Mouse (Mus musculus) lung, embryonic 15.5 days (tissue): ENCODE data around the gene Slc1a7. TPM values are rescaled to one million over a fixed set of nuclear protein-coding genes. Genes with fewer than 3 reads are reported as not detected.

ENCODE experiments used
- ATAC-seq: fragments of 200-750 bp; cut with Nextera tagmentation; 2 replicates; pipeline ENCODE4 v1.8.0; 2017; ENCODE audit warnings: moderate number of reproducible peaks, borderline replicate concordance; ENCODE audit not compliant: low FRiP score, low TSS enrichment; ENCODE audit errors: extremely low read depth
- H3K27ac ChIP-seq: fragments of 300-500 bp; sonication (generic); 2 replicates; pipeline ENCODE4 v1.5.1; 2015; ENCODE audit warnings: moderate library complexity, mild to moderate bottlenecking, inconsistent platforms
- H3K27me3 ChIP-seq: fragments of 300-500 bp; sonication (generic); 2 replicates; pipeline ENCODE4 v1.6.1; 2015; ENCODE audit warnings: inconsistent platforms
- H3K36me3 ChIP-seq: fragments of 300-500 bp; sonication (generic); 2 replicates; pipeline ENCODE4 v1.6.1; 2015; ENCODE audit warnings: inconsistent platforms
- H3K4me1 ChIP-seq: fragments of 300-500 bp; sonication (generic); 2 replicates; pipeline ENCODE4 v1.6.1; 2015; ENCODE audit warnings: inconsistent platforms
- H3K4me2 ChIP-seq: fragments of 300-500 bp; sonication (generic); 2 replicates; pipeline ENCODE4 v1.6.1; 2015; ENCODE audit warnings: inconsistent platforms, mild to moderate bottlenecking, moderate library complexity
- H3K4me3 ChIP-seq: fragments of 300-500 bp; sonication (generic); 2 replicates; pipeline ENCODE4 v1.5.1; 2015; ENCODE audit warnings: mild to moderate bottlenecking, inconsistent platforms
- H3K9ac ChIP-seq: fragments of 300-500 bp; sonication (generic); 2 replicates; pipeline ENCODE4 v1.6.1; 2015; ENCODE audit warnings: inconsistent platforms
- H3K9me3 ChIP-seq: fragments of 300-500 bp; sonication (generic); 2 replicates; pipeline ENCODE4 v1.6.1; 2016; ENCODE audit warnings: inconsistent platforms
- WGBS: fragments of 180-500 bp; shearing (Covaris S2); methylation state at CpG from one replicate; pipeline ENCODE4 v1.1.7; 2015; 5-methylcytosine and 5-hydroxymethylcytosine counted together
- polyA plus RNA-seq: library from polyadenylated mRNA; unstranded; fragments of >200 nt; fragmentation: Nextera tagmentation; extraction: Ambion mirVana; gene quantifications from 2 replicates; pipeline ENCODE4 v1.2.1, GENCODE M21; 2015

The Slc1a7 gene
- polyA plus RNA-seq, result 0.10 TPM in 1 of 2 replicates, not detected in the other

DNA sequence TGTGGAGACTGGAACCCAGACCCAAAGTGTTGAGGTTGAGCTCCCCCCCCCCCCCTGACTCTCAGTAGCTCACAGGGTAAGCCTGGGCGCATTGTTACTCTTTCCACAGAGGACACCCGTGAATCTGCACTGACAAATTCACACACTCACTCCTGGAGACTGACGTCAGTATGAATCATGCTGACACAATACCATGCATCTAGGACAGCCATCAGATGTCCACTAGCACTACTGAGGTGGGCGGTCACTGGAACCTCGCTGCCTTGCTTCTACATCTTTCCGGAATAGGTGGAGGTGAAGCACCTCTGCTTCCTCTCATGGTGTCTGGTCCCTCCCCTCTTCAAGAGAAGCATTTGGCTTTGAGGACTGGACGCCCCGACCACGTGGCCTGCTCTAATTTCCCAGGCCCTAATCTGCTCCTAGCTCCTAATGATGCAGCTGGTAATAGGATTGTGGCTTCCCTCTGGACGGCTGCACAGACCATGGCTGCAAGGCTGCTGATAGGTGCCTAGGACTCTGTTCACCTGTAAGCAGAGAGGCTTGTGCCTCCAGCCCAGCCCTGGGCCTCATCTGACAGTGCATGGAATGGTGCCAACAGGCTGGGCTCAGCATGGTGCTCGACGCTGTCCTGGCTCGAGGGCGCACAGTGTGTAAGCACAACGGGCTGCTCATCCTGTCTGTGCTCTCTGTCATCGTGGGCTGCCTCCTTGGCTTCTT is at the start of gene Slc1a7:
TSS of gene Slc1a7 (plus strand) at position 367 of the 717 bp plus-strand sequence.
- Histone ChIP-seq H3K4me3 (no peak within 1 kb of the TSS), H3K9me3 (no peaks in the 10 kb centered on the region), H3K4me2 (no peak within 1 kb of the TSS), H3K9ac (no peak within 1 kb of the TSS), H3K27me3 (no peaks in the 10 kb centered on the region), H3K27ac (no peak within 1 kb of the TSS), H3K36me3 (no peaks in the 10 kb centered on the region), H3K4me1 (peaks cover under 1% of the 10 kb centered on the region; the same call in 1 of the 2 replicates)
- ATAC-seq, result peak; percentile 51; the same call in 1 of the 2 replicates
- WGBS, result 74% methylated on average over 16 of the region's 16 CpGs

DNA sequence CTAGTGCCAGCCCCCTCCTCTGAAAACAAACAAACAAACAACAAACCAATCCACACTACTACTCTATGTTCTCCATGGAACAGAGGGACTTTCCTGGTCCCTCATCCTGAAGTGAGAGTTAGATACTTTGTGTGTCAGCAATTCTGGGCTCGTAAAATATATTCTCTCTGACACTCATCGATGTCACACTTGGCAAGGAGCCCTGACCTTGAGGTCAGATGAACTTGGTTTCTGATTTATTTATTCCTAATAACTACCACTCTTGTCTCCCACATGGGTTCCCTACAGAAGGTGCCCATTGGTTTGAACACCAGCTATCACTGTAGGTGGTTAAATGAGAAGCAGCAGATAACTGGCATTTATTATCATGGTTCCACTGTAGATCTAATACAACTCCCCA is 47.8 kb upstream of the Slc1a7 start:
- H3K36me3 ChIP-seq, result no peaks in the 10 kb centered on the region
- H3K4me2 ChIP-seq, result no peak overlapping the region
- peaks cover 24% of the 10 kb centered on the region for H3K4me1 ChIP-seq
- H3K9me3 ChIP-seq, result no peaks in the 10 kb centered on the region
- H3K27me3 ChIP-seq, result no peaks in the 10 kb centered on the region
- WGBS, result 73% methylated on average over 2 of the region's 2 CpGs
- no peak for ATAC-seq
- no peak overlapping the region for H3K27ac ChIP-seq
- H3K9ac ChIP-seq, result no peak overlapping the region
- no peak overlapping the region for H3K4me3 ChIP-seq

GRCm38 (mm10) chr4:107921152-107921695 is 46.9 kb upstream of the Slc1a7 start:
- H3K9me3 ChIP-seq, result no peaks in the 10 kb centered on the region
- no peak overlapping the region for H3K27ac ChIP-seq
- H3K4me2 ChIP-seq, result no peak overlapping the region
- no peak overlapping the region for H3K4me3 ChIP-seq
- no peak overlapping the region for H3K9ac ChIP-seq
- H3K4me1 ChIP-seq, result peaks cover 24% of the 10 kb centered on the region
- 44% methylated on average over 8 of the region's 8 CpGs for WGBS
- no peaks in the 10 kb centered on the region for H3K36me3 ChIP-seq
- no peaks in the 10 kb centered on the region for H3K27me3 ChIP-seq
- no peak for ATAC-seq

DNA sequence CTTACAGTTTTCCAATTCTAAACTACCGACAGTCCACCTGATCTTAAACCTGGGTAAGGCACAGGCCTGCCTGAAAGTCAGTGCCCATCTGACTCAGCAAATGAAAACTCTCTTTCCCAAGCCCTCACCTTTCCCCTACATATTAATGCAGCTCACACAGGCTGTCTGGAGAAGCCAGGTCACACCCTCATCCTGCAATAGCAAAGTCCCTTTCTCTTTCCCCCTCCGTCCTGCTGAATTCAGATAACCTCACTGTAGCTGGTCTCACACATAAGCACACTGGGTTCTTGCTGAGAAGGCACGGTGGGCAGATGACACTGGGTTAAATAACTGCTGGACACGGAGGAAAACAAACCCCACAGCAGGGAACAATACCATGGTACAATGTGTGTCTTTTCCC is 46.2 kb upstream of the Slc1a7 start:
- Histone ChIP-seq H3K27me3 (no peaks in the 10 kb centered on the region), H3K36me3 (no peaks in the 10 kb centered on the region), H3K9me3 (no peaks in the 10 kb centered on the region), H3K4me3 (peak overlapping the region; percentile 92; the same call in 1 of the 2 replicates), H3K9ac (0 out of 2 replicates have a peak overlapping the region, but pooled peaks have one; percentile 92), H3K4me2 (peak overlapping the region; percentile 77), H3K4me1 (peaks cover 24% of the 10 kb centered on the region), H3K27ac (no peak overlapping the region)
- 61% methylated on average over 4 of the region's 4 CpGs for WGBS
- ATAC-seq, result no peak

DNA sequence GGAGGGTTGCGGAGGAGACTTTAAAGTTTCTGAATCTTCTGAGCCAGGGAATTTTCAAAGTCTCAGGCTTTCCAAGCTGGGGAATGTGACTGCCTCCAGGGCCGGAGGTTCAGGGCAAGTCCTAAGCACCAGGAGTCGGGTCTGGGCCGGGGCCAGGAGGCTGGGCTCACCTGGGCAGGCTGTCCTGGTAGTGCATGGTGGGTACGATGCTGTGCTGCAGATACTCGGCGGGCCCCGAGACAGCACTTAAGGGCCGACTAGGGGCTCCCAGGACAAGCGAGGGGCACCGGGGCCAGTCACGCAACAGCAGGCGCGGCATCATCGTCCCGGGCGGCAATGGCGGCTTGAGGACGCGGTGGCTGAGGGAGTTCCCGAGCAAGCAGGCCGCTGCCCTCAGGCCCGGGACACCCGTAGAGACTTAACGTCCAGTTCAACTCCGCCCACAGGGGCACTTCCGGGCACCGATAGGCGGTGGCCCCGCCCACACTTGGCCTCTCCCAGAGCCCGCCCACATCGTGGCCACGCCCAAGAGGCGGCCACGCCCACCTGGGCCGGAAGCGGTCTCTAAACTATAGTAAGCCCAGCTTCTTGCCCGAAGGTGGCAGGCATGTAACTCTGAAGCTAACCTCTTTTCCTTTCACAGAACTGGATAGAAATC is 44.9 kb upstream of the Slc1a7 start, which contains the start of gene Cpt2:
TSS of gene Cpt2 (minus strand) at position 466 of the 658 bp plus-strand sequence.
- under 1% methylated on average over 38 of the region's 38 CpGs for WGBS
- peaks cover 24% of the 10 kb centered on the region for H3K4me1 ChIP-seq
- peak within 1 kb of the TSS; percentile 77 for H3K4me2 ChIP-seq
- peak within 1 kb of the TSS; percentile 86 for H3K27ac ChIP-seq
- no peaks in the 10 kb centered on the region for H3K27me3 ChIP-seq
- no peaks in the 10 kb centered on the region for H3K36me3 ChIP-seq
- no peaks in the 10 kb centered on the region for H3K9me3 ChIP-seq
- ATAC-seq, result peak; percentile 97
- H3K4me3 ChIP-seq, result peak within 1 kb of the TSS; percentile 92
- peak within 1 kb of the TSS; percentile 92 for H3K9ac ChIP-seq

GRCm38 (mm10) chr4:107923803-107924194 is 44.3 kb upstream of the Slc1a7 start:
- H3K27ac ChIP-seq, result peak overlapping the region; percentile 86
- peak; percentile 24; the same call in 1 of the 2 replicates for ATAC-seq
- no peak overlapping the region for H3K9ac ChIP-seq

GRCm38 (mm10) chr4:107928269-107928668 is 39.9 kb upstream of the Slc1a7 start:
- no peaks in the 10 kb centered on the region for H3K36me3 ChIP-seq
- H3K9ac ChIP-seq, result no peak overlapping the region
- no peak for ATAC-seq
- H3K4me3 ChIP-seq, result no peak overlapping the region
- H3K27me3 ChIP-seq, result no peaks in the 10 kb centered on the region
- H3K9me3 ChIP-seq, result no peaks in the 10 kb centered on the region
- no peaks in the 10 kb centered on the region for H3K4me1 ChIP-seq
- WGBS, result 65% methylated on average over 2 of the region's 2 CpGs
- no peak overlapping the region for H3K4me2 ChIP-seq
- H3K27ac ChIP-seq, result no peak overlapping the region

More at GRCm38 (mm10) chr4:107923803-107924194, 44.3 kb upstream of the Slc1a7 start:
- Histone ChIP-seq H3K4me3 (peak overlapping the region; percentile 92), H3K36me3 (no peaks in the 10 kb centered on the region), H3K4me2 (peak overlapping the region; percentile 77), H3K9me3 (no peaks in the 10 kb centered on the region), H3K4me1 (peaks cover 24% of the 10 kb centered on the region), H3K27me3 (no peaks in the 10 kb centered on the region)
- 44% methylated on average over 7 of the region's 7 CpGs for WGBS

- H3K27ac ChIP-seq, result no peak overlapping the region
- 78% methylated on average over 2 of the region's 2 CpGs for WGBS
- no peak overlapping the region for H3K4me2 ChIP-seq
- H3K9me3 ChIP-seq, result no peaks in the 10 kb centered on the region
- no peaks in the 10 kb centered on the region for H3K36me3 ChIP-seq
- H3K27me3 ChIP-seq, result no peaks in the 10 kb centered on the region
- H3K9ac ChIP-seq, result no peak overlapping the region
- no peaks in the 10 kb centered on the region for H3K4me1 ChIP-seq
- H3K4me3 ChIP-seq, result no peak overlapping the region
- ATAC-seq, result no peak
These were observed 39.4 kb upstream of the Slc1a7 start for GRCm38 (mm10) chr4:107928726-107929125.

- Histone ChIP-seq H3K27ac (no peak overlapping the region), H3K9me3 (no peaks in the 10 kb centered on the region), H3K9ac (no peak overlapping the region), H3K36me3 (no peaks in the 10 kb centered on the region), H3K4me2 (no peak overlapping the region), H3K4me3 (no peak overlapping the region), H3K27me3 (no peaks in the 10 kb centered on the region), H3K4me1 (no peaks in the 10 kb centered on the region)
- WGBS, result 82% methylated on average over 3 of the region's 3 CpGs
- no peak for ATAC-seq
These were observed 36.7 kb upstream of the Slc1a7 start for GRCm38 (mm10) chr4:107931453-107931852.

DNA sequence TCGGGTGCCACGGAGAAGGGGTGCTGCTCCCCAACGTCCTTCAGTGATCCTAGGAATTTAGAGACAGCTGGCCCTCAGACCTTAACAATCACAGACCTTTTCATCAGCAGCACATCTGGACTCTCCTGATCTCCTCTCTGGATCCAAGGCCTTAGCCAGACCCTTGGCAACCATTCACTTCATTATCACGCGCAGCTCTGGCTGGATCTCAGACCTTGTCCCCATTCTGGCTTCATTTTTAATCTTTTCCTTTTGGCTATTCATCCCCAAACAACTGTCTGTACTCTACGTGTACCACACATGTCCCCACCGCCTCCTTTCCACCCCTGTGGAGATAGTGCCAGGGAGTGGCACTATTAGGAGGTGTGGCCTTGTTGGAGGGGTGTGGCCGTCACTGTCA is 34.9 kb upstream of the Slc1a7 start:
- H3K36me3 ChIP-seq, result no peaks in the 10 kb centered on the region
- H3K27me3 ChIP-seq, result no peaks in the 10 kb centered on the region
- H3K9me3 ChIP-seq, result no peaks in the 10 kb centered on the region
- WGBS, result 72% methylated on average over 8 of the region's 8 CpGs
- H3K9ac ChIP-seq, result no peak overlapping the region
- no peak overlapping the region for H3K27ac ChIP-seq
- no peak overlapping the region for H3K4me3 ChIP-seq
- no peak for ATAC-seq
- H3K4me2 ChIP-seq, result no peak overlapping the region
- H3K4me1 ChIP-seq, result peaks cover 9% of the 10 kb centered on the region

DNA sequence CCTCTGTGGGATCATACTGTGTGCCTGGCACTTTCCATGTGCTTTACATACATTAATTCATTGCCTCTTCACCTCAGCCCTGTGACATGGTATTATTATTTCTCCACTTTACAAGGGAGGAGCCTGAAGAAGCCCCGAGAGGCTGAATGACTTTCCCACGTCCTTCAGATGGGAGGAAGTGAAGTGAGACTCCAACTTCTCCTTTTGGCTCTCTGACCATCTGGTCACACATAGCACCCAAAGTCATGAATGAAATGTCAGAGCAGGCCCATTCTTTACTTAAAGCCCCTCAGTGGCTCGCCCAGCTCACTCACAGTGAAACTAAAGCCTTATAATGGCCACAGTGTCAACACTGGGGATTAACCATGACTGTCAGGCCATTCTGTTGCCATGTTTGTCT is 32.9 kb upstream of the Slc1a7 start:
- no peak overlapping the region for H3K4me2 ChIP-seq
- H3K9me3 ChIP-seq, result no peaks in the 10 kb centered on the region
- ATAC-seq, result no peak
- H3K4me1 ChIP-seq, result peaks cover 11% of the 10 kb centered on the region
- no peak overlapping the region for H3K27ac ChIP-seq
- no peak overlapping the region for H3K4me3 ChIP-seq
- H3K36me3 ChIP-seq, result no peaks in the 10 kb centered on the region
- 55% methylated on average over 3 of the region's 3 CpGs for WGBS
- H3K9ac ChIP-seq, result no peak overlapping the region
- H3K27me3 ChIP-seq, result 0 out of 2 replicates have a peak, but pooled peaks cover 3% of the 10 kb centered on the region

- H3K27me3 ChIP-seq, result 0 out of 2 replicates have a peak, but pooled peaks cover 3% of the 10 kb centered on the region
- peak overlapping the region; percentile 56 for H3K27ac ChIP-seq
- H3K36me3 ChIP-seq, result no peaks in the 10 kb centered on the region
- no peaks in the 10 kb centered on the region for H3K9me3 ChIP-seq
- 9% methylated on average over 6 of the region's 6 CpGs for WGBS
- H3K9ac ChIP-seq, result no peak overlapping the region
- no peak overlapping the region for H3K4me3 ChIP-seq
- peaks cover 11% of the 10 kb centered on the region for H3K4me1 ChIP-seq
- ATAC-seq, result peak; percentile 86
- H3K4me2 ChIP-seq, result no peak overlapping the region; the same call in 1 of the 2 replicates
These were observed 30.8 kb upstream of the Slc1a7 start for GRCm38 (mm10) chr4:107937338-107937737.
